Mouse (Mus musculus) embryonic facial prominence, embryonic 11.5 days (tissue): ENCODE measurements around the gene Rnps1. TPM values are rescaled to one million over a fixed set of nuclear protein-coding genes. Genes with fewer than 3 reads are reported as not detected.

ENCODE experiments used
- ATAC-seq: fragments of 200-750 bp; cut with Nextera tagmentation; replicated peaks from 2 replicates; pipeline ENCODE4 v1.8.0; 2017; ENCODE audit warnings: low read depth; ENCODE audit not compliant: insufficient number of reproducible peaks, low FRiP score, low TSS enrichment
- DNase-seq: peaks from one replicate; pipeline ENCODE4 v3.0.0-alpha.2; 2015; ENCODE audit warnings: low spot score
- H3K27ac ChIP-seq: fragments of 300-500 bp; sonication (generic); replicated peaks from 2 replicates; pipeline ENCODE4 v1.5.1; 2014; ENCODE audit warnings: mild to moderate bottlenecking, low read depth, low read length, control low read depth
- H3K27me3 ChIP-seq: fragments of 300-500 bp; sonication (generic); 2 replicates; pipeline ENCODE4 v1.6.1; 2014; ENCODE audit warnings: mild to moderate bottlenecking, low read length, moderate library complexity, mixed read lengths; ENCODE audit not compliant: control insufficient read depth, insufficient read depth
- H3K36me3 ChIP-seq: fragments of 300-500 bp; sonication (generic); replicated peaks from 2 replicates; pipeline ENCODE4 v1.6.1; 2014; ENCODE audit warnings: low read depth, mild to moderate bottlenecking, low read length, moderate library complexity, mixed read lengths; ENCODE audit not compliant: control insufficient read depth, insufficient read depth
- H3K4me1 ChIP-seq: fragments of 300-500 bp; sonication (generic); 2 replicates; pipeline ENCODE4 v1.6.1; 2014; ENCODE audit warnings: low read length, mixed read lengths; ENCODE audit not compliant: control insufficient read depth, insufficient read depth
- H3K4me2 ChIP-seq: fragments of 300-500 bp; sonication (generic); 2 replicates; pipeline ENCODE4 v1.6.1; 2014; ENCODE audit warnings: low read depth, mild to moderate bottlenecking, control low read depth, low read length, moderate library complexity
- H3K4me3 ChIP-seq: fragments of 300-500 bp; sonication (generic); 2 replicates; pipeline ENCODE4 v1.5.1; 2014; ENCODE audit warnings: low read depth, low read length, control low read depth
- H3K9ac ChIP-seq: fragments of 300-500 bp; sonication (generic); replicated peaks from 2 replicates; pipeline ENCODE4 v1.6.1; 2014; ENCODE audit warnings: mild to moderate bottlenecking, control low read depth, low read length
- H3K9me3 ChIP-seq: fragments of 300-500 bp; sonication (generic); replicated peaks from 2 replicates; pipeline ENCODE4 v1.6.1; 2016; ENCODE audit warnings: mild to moderate bottlenecking, low read length, inconsistent platforms, mixed read lengths; ENCODE audit not compliant: control insufficient read depth
- WGBS: fragments of 180-500 bp; shearing (Covaris S2); extraction: QIAGEN DNeasy Blood & Tissue Kit; methylation state at CpG from one replicate; pipeline ENCODE4 v1.1.7; 2014; 5-methylcytosine and 5-hydroxymethylcytosine counted together
- polyA plus RNA-seq: library from polyadenylated mRNA; unstranded; fragments of >200 nt; fragmentation: Nextera tagmentation; extraction: Ambion mirVana; gene quantifications from 2 replicates; pipeline ENCODE4 v1.2.1, GENCODE M21; 2014

Rnps1 gene
- polyA plus RNA-seq, 1 experiment from 2014 or later: 349 TPM

DNA sequence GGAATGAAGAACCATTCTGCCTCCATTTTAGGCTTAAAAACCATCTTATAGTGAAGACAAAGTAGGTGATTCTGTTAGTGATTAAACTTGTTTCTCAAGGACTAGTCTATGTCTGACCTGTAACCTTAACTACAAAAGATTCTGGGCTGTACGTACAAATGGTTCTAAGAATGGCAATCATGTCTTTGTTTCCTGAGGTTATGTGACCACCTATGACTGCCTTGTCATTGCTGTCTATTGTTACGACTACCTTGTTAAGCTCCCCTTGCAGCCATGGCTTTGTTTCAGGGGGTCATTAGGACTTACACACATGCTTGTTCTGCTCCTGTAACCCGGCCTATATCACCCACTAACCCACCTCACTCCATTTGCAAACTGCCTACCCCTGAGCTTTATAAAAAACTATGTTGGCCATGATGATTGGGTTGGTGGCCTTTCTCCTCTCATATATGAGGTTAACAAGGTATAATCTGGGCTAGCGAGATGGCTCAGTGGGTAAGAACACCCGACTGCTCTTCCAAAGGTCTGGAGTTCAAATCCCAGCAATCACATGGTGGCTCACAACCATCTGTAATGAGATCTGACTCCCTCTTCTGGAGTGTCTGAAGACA is 54.4 kb downstream of the Rnps1 start:
- Histone ChIP-seq H3K9me3 (no peaks in the 10 kb centered on the region), H3K27ac (no peak overlapping the region), H3K27me3 (no peaks in the 10 kb centered on the region), H3K4me1 (no peaks in the 10 kb centered on the region; the same call in 1 of the 2 replicates), H3K36me3 (no peaks in the 10 kb centered on the region; the same call in none of the 2 replicates), H3K4me3 (no peak overlapping the region), H3K9ac (no peak overlapping the region), H3K4me2 (no peak overlapping the region)
- WGBS: 89% methylated on average over 5 of the region's 5 CpGs
- DNase-seq (no peak), ATAC-seq (no peak)

DNA sequence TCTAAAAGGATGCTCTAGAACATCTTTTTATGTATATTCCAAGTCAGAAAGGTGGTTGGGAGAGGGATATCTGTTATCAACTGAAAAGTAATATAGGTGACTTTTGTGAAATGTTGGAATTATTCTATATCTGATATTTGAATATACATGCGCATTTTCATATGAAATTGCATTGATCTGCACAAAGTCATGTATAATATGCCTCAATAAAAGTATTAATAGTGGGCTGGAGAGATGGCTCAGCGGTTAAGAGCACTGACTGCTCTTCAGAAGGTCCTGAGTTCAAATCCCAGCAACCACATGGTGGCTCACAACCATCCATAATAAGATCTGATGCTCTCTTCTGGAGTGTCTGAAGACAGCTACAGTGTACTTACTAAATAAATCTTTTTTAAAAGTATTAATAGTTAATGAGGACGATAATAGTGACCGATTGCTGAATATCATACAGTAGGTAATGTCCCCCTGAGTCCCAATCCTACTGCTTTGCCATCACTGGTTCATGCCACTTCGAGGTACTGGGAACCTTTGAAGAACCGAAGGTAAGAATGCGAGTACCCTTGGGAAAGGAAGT is 55.1 kb downstream of the Rnps1 start:
- Histone ChIP-seq H3K36me3 (no peaks in the 10 kb centered on the region; the same call in none of the 2 replicates), H3K4me2 (peak overlapping the region; percentile 97), H3K9me3 (no peaks in the 10 kb centered on the region), H3K4me3 (peak overlapping the region; percentile 86), H3K9ac (peak overlapping the region; percentile 47), H3K27ac (peak overlapping the region; percentile 16), H3K4me1 (no peaks in the 10 kb centered on the region; the same call in 1 of the 2 replicates), H3K27me3 (no peaks in the 10 kb centered on the region)
- ATAC-seq (no peak), DNase-seq (no peak)
- 16% methylated on average over 7 of the region's 7 CpGs for WGBS

DNA sequence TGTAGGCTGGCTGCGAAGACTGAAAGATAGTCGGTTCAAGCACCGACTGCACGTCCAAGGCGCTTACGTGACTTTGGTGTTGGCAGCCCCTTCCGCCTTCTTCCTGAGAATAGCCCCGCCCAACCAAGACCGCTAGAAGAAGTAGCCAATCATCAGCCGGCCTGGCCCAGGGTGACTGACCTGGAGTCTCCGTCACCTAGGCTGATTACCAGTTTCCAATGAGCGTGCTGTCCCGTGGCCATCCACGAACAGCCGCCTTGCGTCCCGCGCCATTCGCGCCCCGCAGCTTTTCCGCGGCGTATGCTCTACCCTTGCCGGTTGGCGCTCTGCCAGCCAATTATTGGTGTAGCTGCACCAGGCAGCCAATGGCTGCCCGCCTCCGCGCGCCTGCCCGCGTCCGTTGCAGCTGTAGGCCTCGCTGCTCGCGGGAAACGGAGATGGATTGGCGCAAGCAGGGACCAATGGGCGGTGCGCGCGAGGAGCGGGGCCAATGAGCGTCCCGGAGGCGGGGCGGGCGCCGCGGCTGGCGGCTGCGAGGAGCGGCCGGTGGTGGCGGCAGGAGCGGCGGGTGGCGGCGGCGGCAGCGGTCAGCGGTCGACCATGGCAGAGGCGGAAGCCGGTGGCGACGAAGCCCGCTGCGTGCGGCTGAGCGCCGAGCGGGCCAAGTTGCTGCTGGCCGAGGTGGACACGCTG is 55.7 kb downstream of the Rnps1 start, which contains the start of the genes E4f1 and Pgp:
Gene E4f1, minus strand, starts transcription at position 404 of the 693 bp plus-strand sequence.
Gene Pgp, plus strand, starts transcription at position 483 of the 693 bp plus-strand sequence.
- H3K27ac ChIP-seq: peak within 1 kb of the TSS; percentile 65
- H3K27me3 ChIP-seq: no peaks in the 10 kb centered on the region
- DNase-seq (peak; percentile 99), ATAC-seq (peak; percentile 96)
- H3K36me3 ChIP-seq: no peaks in the 10 kb centered on the region; the same call in none of the 2 replicates
- peak within 1 kb of the TSS; percentile 88 for H3K9ac ChIP-seq
- H3K9me3 ChIP-seq: no peaks in the 10 kb centered on the region
- no peaks in the 10 kb centered on the region; the same call in 1 of the 2 replicates for H3K4me1 ChIP-seq
- under 1% methylated on average over 66 of the region's 75 CpGs for WGBS
- peak within 1 kb of the TSS; percentile 97 for H3K4me2 ChIP-seq
- H3K4me3 ChIP-seq: peak within 1 kb of the TSS; percentile 86

DNA sequence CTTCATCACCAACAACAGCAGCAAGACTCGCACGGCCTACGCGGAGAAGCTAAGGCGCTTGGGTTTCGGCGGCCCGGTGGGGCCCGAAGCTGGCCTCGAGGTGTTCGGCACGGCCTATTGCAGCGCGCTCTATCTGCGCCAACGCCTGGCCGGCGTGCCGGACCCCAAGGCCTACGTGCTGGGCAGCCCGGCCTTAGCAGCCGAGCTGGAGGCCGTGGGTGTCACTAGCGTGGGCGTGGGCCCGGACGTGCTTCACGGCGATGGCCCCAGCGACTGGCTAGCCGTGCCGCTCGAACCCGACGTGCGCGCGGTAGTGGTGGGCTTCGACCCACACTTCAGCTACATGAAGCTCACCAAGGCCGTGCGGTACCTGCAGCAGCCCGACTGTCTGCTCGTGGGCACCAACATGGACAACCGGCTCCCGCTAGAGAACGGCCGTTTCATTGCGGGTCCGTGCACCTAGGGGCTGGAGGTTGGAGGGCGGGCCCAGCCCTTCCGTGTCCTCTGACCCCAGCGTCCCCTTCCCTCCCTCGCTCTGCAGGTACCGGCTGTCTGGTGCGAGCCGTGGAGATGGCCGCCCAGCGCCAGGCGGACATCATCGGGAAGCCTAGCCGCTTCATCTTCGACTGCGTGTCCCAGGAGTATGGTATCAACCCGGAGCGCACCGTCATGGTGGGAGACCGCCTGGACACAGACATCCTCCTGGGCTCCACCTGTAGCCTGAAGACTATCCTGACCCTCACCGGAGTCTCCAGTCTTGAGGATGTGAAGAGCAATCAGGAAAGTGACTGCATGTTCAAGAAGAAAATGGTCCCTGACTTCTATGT is 56.5 kb downstream of the Rnps1 start:
- Histone ChIP-seq H3K4me1 (no peaks in the 10 kb centered on the region; the same call in 1 of the 2 replicates), H3K4me2 (peak overlapping the region; percentile 97), H3K27me3 (no peaks in the 10 kb centered on the region), H3K36me3 (no peaks in the 10 kb centered on the region; the same call in none of the 2 replicates), H3K27ac (peak overlapping the region; percentile 65), H3K4me3 (peak overlapping the region; percentile 86), H3K9ac (peak overlapping the region; percentile 88), H3K9me3 (no peaks in the 10 kb centered on the region)
- WGBS: 1% methylated on average over 67 of the region's 68 CpGs
- DNase-seq (peak; percentile 26), ATAC-seq (0 out of 2 replicates have a peak, but pooled peaks have one; percentile 4)

DNA sequence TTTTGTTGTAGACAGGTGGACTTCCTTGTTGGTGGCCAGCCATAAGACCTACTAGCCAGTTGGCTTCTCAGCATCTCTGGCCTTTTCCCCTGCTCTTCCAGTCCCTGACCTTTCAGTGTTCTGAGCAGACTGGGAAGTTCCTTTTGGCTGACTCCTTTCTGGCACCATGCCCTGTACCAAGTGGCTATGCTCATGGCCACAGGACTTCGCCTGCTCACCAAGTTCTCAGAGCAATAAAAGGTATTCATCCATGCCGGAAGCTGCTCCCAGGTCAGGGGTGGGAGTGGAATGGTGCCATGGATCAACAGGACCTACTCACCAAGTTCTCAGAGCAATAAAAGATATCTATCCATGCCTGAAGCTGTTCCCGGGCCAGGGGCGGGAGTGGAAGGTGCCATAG is 58.1 kb downstream of the Rnps1 start:
- ATAC-seq: no peak

DNA sequence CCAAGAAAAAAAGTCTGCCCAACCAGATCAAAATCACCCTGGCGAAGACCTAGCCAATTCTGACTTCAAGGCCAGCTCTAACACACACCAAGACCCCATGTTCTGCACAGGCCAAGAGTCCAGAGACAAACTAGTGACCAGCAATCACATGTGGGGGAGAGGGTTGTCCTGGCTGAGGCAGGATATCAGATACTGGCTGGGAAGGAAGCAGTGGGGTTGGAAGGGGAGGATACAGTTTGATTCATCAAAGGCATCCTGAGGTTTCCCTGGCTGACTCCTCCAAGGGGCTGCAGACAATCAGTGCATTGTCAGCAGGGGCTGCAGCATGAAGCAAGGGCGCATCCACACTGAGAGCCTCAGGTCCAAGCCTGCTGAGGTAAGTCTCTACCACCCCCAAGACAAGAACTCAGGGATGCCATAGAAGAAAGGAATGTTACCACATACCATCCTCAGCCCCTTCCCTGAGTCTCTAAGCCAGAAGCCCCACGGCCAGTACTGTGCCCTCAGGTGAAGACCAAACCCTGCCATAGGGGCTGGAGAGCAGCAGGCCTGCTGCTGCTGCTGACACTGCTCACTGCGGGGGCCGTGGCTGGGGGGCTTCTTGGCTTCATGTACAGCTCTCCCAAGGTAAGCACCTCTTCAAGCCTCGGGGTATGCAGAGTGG is 59.4 kb downstream of the Rnps1 start, which contains the start of gene Bricd5:
Gene Bricd5, plus strand, starts transcription at position 273 of the 664 bp plus-strand sequence.
- peaks cover 3% of the 10 kb centered on the region for H3K4me1 ChIP-seq
- peaks cover 5% of the 10 kb centered on the region for H3K36me3 ChIP-seq
- H3K9ac ChIP-seq: no peak within 1 kb of the TSS; the same call in 1 of the 2 replicates
- ATAC-seq (no peak), DNase-seq (no peak)
- H3K4me3 ChIP-seq: no peak within 1 kb of the TSS
- no peaks in the 10 kb centered on the region for H3K9me3 ChIP-seq
- no peak within 1 kb of the TSS for H3K27ac ChIP-seq
- H3K27me3 ChIP-seq: no peaks in the 10 kb centered on the region
- WGBS: 56% methylated on average over 6 of the region's 6 CpGs
- no peak within 1 kb of the TSS for H3K4me2 ChIP-seq

More for the DNA sequence above, 58.1 kb downstream of the Rnps1 start:
- Histone ChIP-seq H3K27ac (no peak overlapping the region), H3K36me3 (peaks cover 5% of the 10 kb centered on the region), H3K27me3 (no peaks in the 10 kb centered on the region), H3K4me3 (no peak overlapping the region), H3K4me1 (no peaks in the 10 kb centered on the region; the same call in 1 of the 2 replicates), H3K9ac (no peak overlapping the region; the same call in 1 of the 2 replicates), H3K4me2 (no peak overlapping the region), H3K9me3 (no peaks in the 10 kb centered on the region)
- DNase-seq: no peak
- 85% methylated on average over 4 of the region's 4 CpGs for WGBS

DNA sequence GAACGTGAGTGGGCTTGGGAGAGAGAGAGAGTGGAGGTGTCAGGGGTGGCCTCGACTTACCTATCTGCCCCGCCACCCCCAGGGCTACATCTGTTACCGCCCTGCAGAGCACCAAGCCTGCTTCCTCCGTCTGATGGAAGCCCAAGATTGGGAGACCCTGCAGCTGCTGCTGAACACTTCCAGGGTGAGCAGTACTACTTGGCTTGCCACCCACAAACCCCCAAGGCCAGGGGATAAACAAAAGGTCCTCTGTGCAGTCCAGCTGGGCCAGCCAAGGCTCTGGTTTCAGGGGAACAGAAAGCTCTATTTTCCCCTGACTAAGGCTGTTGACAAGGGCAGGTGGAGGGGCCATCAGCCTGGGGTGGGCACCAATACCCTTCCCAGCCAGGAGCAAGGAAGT is 60.2 kb downstream of the Rnps1 start:
- 62% methylated on average over 5 of the region's 5 CpGs for WGBS
- no peak overlapping the region for H3K4me3 ChIP-seq
- DNase-seq: no peak
- no peaks in the 10 kb centered on the region for H3K9me3 ChIP-seq
- no peak overlapping the region for H3K4me2 ChIP-seq
- no peak overlapping the region for H3K9ac ChIP-seq
- peaks cover 3% of the 10 kb centered on the region for H3K4me1 ChIP-seq
- H3K27ac ChIP-seq: no peak overlapping the region
- H3K27me3 ChIP-seq: no peaks in the 10 kb centered on the region
- no peak for ATAC-seq
- H3K36me3 ChIP-seq: peaks cover 5% of the 10 kb centered on the region
